Mouse (Mus musculus): ENCODE results near the gene Hormad1.

Gene Hormad1

DNA sequence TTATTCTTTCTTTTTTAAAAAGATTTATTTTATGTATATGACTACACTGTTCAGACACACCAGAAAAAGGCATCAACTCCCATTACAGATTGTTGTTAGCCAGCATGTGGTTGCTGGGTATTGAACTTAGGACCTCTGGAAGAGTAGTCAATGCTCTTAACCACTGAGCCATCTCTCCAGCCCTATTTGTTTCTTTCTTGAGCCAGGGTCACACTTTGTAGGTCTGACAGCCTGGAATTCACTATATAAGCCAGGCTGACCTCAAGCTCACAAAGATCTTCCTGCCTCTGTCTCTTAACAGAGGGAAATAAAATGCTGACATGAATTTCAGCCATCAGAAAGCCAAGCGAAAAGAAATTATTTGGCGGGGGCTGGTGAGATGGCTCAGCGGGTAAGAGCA is 10.1 kb downstream of the Hormad1 start:
- DNase-seq = no peak

DNA sequence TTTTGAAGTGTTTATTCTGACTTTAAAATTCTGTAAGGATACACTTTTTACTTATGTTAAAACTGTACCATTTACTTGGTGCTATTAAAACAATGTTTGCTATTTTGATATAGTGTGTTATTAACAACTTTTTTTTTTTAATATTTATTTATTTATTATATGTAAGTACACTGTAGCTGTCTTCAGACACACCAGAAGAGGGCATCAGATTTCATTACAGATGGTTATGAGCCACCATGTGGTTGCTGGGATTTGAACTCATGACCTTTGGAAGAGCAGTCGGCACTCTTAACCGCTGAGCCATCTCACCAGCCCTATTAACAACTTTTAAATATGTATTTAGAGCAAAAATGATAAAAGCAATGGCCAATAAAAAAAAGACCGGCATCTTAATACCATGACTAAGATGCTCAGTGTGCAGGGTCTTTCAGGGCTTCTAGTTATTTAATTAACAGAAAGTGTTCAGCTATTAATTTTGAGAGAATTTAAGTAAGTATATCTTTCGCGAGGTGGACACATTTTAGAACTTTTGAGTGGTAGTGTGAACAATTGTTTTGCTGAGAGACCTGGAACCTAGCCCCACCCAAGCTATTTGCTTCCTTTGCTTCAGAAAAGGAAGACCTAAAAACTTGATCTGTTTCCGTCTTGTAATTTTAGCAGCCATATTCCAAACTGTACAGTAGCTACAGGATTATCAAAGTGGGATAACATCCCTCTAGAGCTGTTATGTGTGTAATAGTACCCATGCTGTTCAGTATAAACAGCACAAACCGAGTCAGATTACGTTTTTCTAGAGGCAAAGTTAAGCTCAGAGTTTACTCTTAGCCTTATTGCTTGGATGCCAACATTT is 28.5 kb downstream of the Hormad1 start:
- DNase-seq = no peak

DNA sequence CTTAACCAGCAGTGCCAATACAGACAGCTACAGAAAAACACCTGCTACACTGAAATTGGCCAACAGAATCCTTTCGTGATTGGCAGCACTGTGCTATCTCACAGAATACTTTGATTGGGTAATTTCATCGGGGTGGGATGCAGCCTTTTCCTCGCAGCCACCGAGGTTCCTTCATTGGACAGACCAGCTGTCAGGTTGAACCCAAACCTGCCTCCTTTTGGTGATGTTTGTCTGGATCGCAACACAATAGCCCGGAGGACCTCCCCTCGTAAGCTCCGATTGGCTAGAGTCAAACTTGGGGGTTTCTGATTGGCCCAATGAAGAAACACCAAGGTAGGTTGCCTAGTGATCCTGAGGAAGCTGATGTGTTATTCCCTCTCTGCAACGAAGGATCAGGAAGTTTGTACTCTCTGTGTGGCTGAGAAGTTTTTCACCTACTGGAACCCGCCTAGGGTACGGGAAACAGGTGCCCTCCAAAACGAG is 29.2 kb downstream of the Hormad1 start, which contains the start of gene Golph3l:
Gene Golph3l (plus strand): TSS at position 331 of the 483 bp plus-strand sequence.
- DNase-seq = peak; percentile 98

DNA sequence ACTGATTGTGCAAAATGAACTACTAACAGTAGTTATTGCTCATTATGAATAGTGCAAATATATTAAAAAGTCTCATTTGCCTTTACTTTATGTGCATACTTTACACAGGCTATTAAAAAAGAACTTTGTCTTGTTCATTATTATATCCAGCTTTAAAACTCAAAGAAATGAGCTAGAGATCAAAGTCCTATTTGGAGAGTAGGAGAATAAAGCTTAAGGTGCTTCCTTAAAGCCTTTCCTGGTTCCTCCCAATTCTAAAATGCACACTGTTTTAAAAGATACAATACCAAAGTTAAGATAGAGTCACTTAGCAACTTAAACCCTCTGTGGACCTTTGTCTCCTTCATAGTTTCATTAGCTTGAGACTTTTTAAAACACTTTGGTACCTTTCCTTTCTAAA is 39.3 kb downstream of the Hormad1 start:
- DNase-seq = no peak

DNA sequence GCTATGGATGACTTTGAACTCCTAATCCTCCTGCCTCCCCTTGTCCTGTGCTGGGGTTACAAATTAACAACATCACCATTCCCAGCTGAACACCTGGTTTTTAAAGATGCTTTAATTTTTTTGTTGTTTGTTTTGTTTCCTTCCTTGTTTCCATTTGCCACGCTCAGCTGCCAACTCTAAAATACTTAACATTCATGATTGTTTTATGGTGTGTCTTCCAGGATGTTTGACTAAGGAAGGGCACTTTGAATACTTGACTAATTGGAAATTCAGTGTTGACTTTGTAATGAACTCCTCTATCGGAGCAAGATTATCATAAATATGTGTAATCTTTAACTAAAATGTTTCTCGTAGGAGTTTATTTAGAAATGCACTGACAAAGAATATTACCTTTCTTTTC is 41.8 kb downstream of the Hormad1 start:
- no peak for DNase-seq

DNA sequence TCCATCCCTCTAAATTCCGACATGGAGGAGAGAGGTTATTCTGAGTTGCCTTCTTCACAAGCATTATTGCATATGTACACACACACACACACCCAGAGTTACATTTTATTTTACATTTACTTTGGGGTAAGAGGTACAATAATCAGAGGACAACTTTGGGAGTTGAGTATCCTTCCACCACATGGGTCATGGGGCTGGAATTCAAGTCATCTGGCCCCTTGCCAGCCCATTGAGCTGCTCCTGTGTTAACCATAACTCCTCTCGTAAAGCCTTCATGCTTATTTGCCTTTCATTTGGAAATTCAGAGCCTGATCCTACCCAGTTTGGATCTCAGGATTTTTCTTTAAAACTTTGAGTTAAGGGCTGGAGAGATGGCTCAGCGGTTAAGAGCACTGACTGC is 46.6 kb downstream of the Hormad1 start:
- DNase-seq = no peak

DNA sequence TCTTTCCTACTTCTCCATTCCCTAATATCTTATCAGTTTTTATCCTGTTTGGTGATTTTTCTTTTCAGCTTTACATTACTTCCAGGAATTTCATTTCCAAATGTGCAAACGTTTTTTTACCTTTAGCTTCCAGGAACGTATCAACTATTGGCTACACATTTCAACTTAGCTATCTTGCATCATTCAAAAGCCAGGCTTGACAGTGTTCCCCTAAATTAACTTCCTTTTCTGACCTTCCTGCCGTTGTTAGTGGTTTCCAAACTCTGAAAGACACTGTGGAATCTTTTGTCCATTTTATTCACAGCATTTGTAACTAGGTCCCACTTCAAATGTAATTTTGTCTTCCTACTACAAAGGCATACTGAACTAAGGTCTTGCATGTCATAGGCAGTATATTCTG is 49.7 kb downstream of the Hormad1 start:
- no peak for DNase-seq

DNA sequence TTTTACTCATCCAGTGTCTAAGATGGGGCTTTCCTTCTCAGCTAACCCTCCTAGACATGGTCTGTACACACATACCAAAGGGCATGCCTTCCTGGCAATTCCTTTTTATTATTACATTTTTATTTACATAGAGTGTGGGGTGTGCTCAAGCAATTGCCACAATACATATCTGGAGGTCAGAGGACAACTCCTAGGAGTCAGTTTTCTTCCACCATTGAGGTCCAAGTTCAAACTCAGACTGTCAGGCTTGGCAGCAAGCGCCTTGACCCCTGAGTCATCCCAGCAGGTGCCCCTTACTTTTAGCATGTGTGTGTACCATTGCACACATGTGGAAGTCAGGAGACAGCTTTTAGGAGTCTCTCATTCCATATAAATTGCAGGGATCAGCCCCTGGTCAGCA is 54.5 kb downstream of the Hormad1 start:
- DNase-seq = no peak

DNA sequence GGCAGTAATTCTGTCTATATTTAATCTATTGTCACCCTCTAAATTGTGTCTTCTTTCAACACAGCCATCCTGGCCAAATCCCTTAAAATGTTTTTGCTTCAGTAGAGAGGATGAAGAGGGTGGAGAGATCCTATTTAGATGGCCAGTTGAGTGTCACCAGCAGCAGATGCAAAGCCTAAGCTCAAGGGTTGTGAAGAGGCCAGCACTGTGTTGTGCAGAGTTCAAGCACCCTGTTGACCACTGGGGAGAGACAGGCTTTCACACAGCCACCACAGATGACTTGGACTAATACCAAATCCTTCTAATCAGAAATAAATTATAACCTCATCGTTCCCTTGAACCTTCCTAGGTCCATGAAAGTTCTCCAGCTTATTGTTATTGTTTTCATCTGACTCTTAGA is 59.0 kb downstream of the Hormad1 start:
- DNase-seq = no peak

DNA sequence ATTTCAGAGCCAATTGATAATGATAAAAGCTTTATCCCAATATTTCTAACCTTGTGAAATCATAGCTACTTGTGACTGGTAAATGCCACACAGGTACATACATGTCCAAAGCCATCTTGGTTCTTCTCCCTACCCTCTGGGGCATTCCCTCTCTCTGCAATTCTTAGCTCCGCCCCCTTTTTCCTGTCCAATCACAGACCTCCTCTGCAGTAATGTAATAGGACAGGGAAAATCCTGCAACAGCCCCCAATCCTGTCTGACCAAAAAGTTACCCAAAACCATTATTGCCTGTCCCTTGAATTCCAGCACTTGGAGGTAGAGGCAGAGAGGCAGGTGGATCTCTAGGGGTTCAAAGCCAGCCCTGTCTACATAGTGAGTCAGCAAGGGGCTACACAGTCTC is 61.8 kb downstream of the Hormad1 start:
- no peak for DNase-seq

DNA sequence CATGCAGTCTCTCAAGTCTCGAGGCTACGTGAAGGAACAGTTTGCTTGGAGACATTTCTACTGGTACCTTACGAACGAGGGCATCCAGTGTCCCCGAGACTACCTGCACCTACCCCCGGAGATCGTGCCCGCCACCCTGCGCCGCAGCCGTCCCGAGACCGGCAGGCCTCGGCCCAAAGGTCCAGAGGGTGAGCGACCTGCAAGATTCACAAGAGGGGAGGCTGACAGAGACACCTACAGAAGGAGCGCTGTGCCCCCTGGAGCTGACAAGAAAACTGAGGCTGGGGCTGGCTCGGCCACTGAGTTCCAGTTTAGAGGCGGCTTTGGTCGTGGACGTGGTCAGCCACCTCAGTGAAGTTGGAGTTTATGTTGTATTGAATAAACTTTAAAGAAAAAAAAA is 62.9 kb downstream of the Hormad1 start:
- DNase-seq = peak; percentile 31

DNA sequence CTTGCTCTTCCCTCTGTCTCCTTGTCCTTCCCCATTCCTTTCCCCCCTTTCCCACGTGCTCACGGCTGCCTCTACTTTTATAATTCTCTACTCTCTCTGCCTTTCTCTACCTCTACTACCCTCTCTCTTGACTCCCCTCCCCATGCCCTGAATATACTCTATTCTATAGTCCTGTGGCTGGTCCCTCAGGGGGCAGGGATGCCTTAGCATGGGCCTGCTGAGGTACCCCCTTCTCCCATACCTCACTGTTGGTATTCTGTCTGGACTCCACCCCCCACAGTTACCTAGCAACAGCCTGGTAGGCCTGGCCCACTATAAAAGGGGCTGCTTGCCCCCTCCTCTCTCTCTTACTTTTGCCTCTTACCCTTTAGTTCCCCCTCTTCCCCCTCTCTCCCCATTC is 64.1 kb downstream of the Hormad1 start:
- peak; percentile 48 for DNase-seq

DNA sequence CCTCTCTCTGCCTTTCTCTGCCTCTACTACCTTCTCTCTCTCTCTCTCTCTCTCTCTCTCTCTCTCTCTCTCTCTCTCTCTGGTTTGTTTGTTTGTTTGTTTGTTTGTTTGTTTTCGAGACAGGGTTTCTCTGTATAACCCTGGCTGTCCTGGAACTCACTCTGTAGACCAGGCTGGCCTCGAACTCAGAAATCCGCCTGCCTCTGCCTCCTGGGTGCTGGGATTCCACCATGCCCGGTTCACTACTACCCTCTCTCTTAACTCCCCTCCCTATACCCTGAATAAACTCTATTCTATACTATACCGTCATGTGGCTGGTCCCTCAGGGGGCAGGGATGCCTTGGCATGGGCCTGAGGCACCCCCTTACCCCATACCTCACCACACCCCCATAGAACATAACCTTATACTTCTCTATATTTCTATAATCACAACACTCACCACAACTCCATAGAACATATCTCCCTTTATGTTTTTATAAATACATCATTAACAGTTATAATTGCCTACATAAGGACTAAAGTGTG is 64.6 kb downstream of the Hormad1 start:
- DNase-seq = peak; percentile 55

DNA sequence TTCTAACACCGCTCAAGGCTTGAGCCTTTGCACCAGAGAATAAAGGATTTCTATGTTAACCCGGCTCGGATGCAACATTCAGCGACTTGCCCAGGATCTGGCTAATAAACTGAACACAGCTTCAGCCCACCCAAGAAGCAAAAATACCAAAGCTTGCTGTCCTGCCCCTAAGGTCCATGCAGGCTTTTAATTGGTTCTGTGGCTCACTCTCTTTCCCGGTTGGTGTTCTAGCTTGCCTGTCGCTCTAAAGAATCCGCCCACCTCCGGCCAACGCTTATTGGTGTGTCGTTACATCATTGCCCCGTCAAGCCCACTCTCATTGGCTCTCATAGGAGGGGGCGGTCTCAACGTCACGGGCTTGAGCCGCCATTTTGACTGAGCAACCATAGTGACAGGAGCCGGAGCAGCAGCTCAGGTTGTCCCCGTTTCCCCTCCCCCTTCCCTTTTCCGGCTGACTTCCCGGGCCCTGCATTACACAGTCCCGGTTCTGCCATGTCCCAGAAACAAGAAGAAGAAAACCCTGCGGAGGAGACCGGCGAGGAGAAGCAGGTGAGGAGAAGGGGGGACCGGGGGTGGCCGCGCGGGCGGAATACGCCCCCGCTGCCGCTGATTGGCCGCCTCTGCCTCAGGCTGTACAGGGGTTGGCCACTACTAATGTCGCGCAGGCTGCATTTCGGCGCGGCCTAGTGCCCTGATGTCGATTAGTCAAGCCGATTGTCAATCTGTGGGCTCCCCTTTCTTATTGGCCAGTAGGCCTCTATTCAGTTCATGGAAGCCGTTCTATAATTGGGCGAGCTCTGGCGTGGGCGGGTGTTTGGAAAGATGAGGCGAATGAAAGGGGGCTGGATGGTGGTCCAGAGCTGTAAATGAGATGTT is 65.4 kb downstream of the Hormad1 start, which contains the start of gene Ensa:
Gene Ensa (plus strand): TSS at position 366 of the 876 bp plus-strand sequence.
- peak; percentile 99 for DNase-seq

DNA sequence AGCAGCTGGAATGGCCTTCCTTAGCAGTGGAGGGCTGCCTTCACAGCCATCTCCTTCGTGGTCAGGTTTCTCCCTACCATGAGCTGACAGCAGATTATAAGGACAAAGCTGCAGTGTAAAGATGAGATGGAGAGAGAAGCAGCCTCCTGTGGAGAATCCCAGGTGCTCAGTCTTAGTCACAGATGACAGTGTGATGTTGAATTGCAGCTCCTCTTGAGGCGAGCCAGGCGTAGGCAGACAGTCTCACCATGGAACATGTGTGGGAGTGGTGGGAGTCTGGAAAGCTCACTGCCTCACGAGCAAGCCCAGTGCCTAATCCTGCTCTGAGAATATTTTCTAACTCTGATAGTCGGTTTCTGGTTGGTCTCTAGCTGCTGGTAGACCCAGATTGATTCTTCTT is 68.3 kb downstream of the Hormad1 start:
- no peak for DNase-seq

DNA sequence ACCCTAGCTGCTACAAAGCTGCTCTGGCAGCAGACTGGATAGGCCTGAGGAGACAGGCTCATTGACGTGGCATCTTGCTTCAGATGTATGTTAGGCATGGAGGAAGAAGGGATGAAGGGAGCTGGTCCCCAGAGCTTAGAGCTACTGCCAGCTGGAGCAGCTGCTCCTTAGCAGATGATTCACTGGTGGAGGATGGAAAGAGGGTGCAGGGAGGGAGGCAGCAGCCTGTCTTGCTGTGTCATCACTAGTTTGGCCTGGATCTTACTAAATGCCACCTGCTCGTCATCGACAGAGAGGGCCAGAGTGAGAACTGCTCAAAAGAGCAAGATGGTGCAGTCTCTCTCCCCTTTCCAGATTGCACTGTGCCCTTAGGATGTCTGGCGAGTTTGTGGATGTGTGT is 70.3 kb downstream of the Hormad1 start:
- peak; percentile 72 for DNase-seq

DNA sequence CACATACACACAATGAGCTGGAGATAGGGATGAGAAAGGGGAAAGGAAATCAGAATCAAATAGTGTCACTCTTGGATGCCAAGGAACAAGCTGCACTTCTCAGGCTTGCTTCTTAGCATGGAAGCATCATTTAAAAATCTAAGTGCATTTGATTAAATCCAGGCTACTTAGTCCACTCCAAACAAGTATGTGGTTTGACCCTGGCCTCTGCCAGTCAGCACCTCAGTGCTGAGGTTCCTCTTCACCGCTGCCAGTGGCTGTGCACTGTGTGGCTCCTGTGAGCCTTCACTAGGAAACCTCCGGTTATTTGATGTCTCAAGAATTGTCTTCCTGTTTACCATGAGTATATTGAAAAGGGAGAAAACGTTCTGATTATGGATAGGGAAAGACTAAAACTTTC is 71.4 kb downstream of the Hormad1 start:
- DNase-seq = no peak

DNA sequence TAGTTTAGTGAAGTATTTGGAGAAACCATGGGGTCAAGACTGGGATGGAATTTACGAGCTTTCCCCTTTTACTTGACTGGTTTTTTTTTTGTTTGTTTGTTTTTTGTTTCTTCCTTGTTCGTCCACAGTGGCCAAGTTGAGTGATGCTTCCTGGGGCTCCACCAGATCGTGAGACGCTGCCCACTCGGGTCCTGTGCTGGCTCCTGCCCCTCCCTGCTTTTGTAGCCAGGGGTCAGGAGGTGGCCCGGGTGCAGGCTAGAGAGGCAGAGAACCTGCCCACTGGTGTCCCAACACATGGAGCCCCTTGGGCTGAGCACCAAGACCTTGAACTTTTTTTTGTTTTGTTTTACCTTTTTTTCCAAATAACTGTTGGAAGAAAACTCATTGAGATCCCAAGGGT is 71.8 kb downstream of the Hormad1 start:
- no peak for DNase-seq

DNA sequence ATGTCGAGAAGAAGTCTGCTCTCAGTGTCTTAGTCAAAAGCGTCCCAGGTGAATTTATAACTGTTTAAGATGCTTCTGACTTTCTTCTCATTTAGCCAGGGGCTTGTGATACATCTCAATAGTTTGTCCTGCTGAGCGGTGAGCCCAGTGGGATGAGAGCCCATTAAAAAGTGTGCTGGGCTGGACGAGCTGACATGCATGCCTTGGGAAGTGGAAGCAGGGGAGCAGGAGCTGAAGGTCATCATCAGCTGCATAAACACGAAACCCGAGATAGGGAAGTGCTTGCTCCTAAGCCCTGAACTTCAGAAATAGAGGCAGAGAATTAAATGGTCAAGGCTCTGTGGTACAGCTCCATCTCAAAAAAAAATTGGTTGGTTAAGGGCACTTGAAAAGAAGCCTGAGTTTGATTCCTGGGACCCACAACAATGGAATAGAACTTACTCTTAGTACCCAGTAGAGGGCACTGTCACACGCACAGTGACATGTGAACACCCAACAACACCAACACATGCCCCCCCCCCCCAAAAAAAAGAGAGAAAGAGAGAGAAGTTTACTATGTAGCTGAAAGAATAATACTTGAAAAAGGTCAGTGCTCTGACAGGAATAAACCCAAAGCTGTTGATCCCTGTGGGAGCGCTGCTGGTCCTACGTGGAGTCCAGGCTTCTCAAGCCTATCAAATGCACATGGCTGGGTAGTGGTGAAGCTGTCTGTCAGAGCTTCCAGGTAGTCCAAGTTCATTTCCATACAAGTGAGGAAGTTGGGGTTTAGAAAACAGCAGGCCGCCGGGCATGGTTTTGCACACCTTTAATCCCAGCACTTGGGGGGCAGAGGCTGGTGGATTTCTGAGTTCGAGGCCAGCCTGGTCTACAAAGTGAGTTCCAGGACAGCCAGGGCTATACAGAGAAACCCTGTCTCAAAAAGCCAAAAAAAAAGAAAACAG is 73.4 kb downstream of the Hormad1 start:
- DNase-seq = no peak

DNA sequence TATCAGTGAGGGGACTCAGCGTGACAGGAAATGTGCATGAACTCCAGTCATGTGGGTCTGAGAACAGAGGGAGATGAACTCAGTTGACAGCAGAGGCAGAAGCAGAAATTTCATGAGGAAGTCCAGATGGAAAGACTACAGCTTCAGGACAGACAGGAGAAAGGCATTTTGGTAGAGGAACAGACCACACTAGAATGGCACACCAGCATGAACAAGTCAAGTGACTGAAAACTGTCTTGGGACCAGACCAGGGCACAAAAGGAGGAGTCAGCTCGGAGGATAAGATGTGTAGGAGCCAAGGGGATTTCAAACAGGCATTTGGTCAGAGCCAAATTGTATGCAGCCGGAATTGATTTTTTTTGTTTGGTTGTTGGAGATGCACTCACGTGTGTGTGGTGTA is 76.2 kb downstream of the Hormad1 start:
- no peak for DNase-seq

DNA sequence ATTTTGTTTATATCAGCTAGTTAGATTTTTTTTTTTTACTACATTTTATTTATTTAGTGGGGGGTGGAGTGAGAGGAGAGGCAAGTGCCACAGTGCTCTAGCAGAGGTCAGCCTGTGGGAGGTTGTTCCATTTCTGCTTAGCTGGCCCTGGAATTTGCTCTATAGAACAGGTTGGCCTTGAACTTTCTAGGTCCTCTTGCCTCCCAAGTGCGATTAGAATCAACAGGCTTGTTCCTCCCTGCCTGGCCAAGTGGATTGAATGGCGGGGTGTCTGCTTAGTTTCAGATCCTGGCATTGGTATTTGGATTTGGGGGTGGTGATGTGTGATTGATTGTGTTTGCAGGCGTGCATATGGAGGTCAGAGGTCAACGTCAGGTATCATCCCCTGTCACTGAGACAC is 76.6 kb downstream of the Hormad1 start:
- DNase-seq = no peak
